Mouse (Mus musculus): ENCODE data around the gene Rsph3a. TPM values are rescaled to one million over a fixed set of nuclear protein-coding genes. Genes with fewer than 3 reads are reported as not detected.
"Not testable (repeated sequence)": the region's sequence is repeated elsewhere in the genome, so short reads cannot be mapped to it uniquely, and the experiment has no call there.

The Rsph3a gene
- polyA plus RNA-seq (2016; fragmentation: Nextera tagmentation; extraction: Ambion mirVana) = 53.6 and 54.1 TPM in 2 replicates

DNA sequence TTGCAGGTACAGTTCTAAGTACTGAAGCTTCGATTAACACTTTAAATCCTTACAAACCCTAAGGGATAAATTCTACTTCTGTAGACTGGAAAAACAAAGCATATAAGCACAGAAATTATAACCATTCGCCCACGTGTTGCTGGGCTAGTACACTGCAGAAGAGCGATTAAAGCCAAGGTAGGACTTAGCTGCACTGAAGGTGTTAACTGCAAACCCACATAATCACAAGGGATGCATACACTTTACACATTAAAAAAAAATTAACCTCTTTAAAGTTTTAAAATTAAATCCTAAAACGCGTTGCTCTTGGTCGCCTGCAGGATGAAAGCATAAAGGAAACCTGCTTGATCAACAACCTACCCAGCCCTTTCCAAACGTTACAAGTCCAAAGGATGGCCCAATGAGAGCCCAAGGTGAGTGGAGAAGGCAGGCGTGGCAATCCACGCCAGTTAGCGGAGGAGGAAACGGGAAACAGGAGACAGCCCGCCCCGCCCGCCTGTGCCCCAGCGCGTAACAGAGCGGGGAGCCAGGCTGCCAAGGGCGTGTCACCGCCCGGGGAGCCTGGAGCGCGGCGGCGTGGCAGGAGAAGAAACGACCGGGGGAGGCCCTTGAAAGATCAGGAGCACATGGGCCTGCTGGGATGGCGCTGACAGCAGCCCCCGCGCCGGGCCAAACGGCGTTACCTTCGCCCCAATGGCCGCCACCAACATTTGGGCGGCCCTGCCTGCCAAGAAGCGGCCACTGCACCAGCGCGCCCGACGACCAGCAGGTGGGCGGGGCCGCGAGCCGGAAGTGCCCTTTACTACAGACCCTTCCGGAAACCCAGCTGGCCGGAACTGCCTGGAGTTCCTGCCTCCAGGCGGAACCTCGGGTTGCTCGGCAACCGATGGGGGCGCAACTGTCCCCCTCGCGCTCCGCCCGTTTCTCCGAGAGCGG, at the start of gene Rsph3a:
Gene Rsph3a, plus strand, starts transcription at position 498 of the 936 bp plus-strand sequence.
- H3K4me3 ChIP-seq = peak within 1 kb of the TSS; percentile 66
- 4% methylated on average over 58 of the region's 58 CpGs for WGBS
- H3K27me3 ChIP-seq (replicated peaks; ENCODE audit: low read depth, poor library complexity, severe bottlenecking); H3K9me3 ChIP-seq; H3K4me1 ChIP-seq; H3K36me3 ChIP-seq (replicated peaks): not testable (repeated sequence)
- H3K27ac ChIP-seq (replicated peaks) = peak within 1 kb of the TSS; percentile 85
- peak; percentile 95 for DNase-seq (ENCODE audit: low spot score)

GRCm38 (mm10) chr17:7896047-7896635, 49.3 kb upstream of the Rsph3a start:
- WGBS = 76% methylated on average over 10 of the region's 10 CpGs
- Histone ChIP-seq H3K4me3 (no peak overlapping the region), H3K36me3 (replicated peaks) (no peaks in the 10 kb centered on the region), H3K9me3 (no peaks in the 10 kb centered on the region), H3K27me3 (replicated peaks; ENCODE audit: low read depth, poor library complexity, severe bottlenecking) (no peaks in the 10 kb centered on the region), H3K27ac (replicated peaks) (no peak overlapping the region), H3K4me1 (no peaks in the 10 kb centered on the region)
- DNase-seq (ENCODE audit: low spot score) = no peak

DNA sequence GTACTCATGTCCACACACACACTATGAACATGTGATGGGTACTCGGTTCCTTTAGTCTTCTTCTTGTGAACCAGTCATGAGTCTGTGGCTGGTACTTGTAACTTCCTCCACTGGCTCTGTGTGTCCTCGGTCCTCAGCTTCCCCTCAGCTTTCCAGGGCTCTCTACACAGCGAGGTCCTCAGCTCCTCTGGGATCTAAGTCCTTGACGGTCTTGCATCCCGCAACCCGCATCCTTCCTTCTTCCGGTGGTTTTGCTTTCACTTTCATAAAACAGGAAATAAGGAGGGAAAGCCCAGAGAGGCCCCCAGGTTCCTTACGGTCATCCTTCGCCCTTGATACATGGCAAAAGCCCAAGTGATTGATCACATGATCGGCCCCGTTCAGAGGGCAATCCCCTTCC, 48.3 kb upstream of the Rsph3a start:
- H3K4me1 ChIP-seq = no peaks in the 10 kb centered on the region
- no peaks in the 10 kb centered on the region for H3K27me3 ChIP-seq (replicated peaks; ENCODE audit: low read depth, poor library complexity, severe bottlenecking)
- no peak overlapping the region for H3K27ac ChIP-seq (replicated peaks)
- H3K4me3 ChIP-seq = no peak overlapping the region
- no peaks in the 10 kb centered on the region for H3K36me3 ChIP-seq (replicated peaks)
- WGBS = 86% methylated on average over 11 of the region's 11 CpGs
- no peaks in the 10 kb centered on the region for H3K9me3 ChIP-seq
- DNase-seq (ENCODE audit: low spot score) = no peak

GRCm38 (mm10) chr17:7897756-7898155, 47.7 kb upstream of the Rsph3a start:
- no peaks in the 10 kb centered on the region for H3K9me3 ChIP-seq
- no peaks in the 10 kb centered on the region for H3K4me1 ChIP-seq
- no peak overlapping the region for H3K27ac ChIP-seq (replicated peaks)
- H3K4me3 ChIP-seq = no peak overlapping the region
- no peaks in the 10 kb centered on the region for H3K36me3 ChIP-seq (replicated peaks)
- DNase-seq (ENCODE audit: low spot score) = no peak
- H3K27me3 ChIP-seq (replicated peaks; ENCODE audit: low read depth, poor library complexity, severe bottlenecking) = no peaks in the 10 kb centered on the region
- WGBS = 87% methylated on average over 4 of the region's 4 CpGs

GRCm38 (mm10) chr17:7899233-7899632, 46.2 kb upstream of the Rsph3a start:
- H3K27me3 ChIP-seq (replicated peaks; ENCODE audit: low read depth, poor library complexity, severe bottlenecking) = no peaks in the 10 kb centered on the region
- no peaks in the 10 kb centered on the region for H3K36me3 ChIP-seq (replicated peaks)
- H3K27ac ChIP-seq (replicated peaks) = no peak overlapping the region
- WGBS = 84% methylated on average over 6 of the region's 6 CpGs
- no peak for DNase-seq (ENCODE audit: low spot score)
- no peaks in the 10 kb centered on the region for H3K9me3 ChIP-seq
- no peaks in the 10 kb centered on the region for H3K4me1 ChIP-seq
- no peak overlapping the region for H3K4me3 ChIP-seq

GRCm38 (mm10) chr17:7899961-7900360, 45.5 kb upstream of the Rsph3a start:
- no peak for DNase-seq (ENCODE audit: low spot score)
- H3K9me3 ChIP-seq = no peaks in the 10 kb centered on the region
- WGBS = 87% methylated on average over 4 of the region's 4 CpGs
- no peaks in the 10 kb centered on the region for H3K27me3 ChIP-seq (replicated peaks; ENCODE audit: low read depth, poor library complexity, severe bottlenecking)
- no peak overlapping the region for H3K4me3 ChIP-seq
- no peak overlapping the region for H3K27ac ChIP-seq (replicated peaks)
- no peaks in the 10 kb centered on the region for H3K36me3 ChIP-seq (replicated peaks)
- H3K4me1 ChIP-seq = no peaks in the 10 kb centered on the region

DNA sequence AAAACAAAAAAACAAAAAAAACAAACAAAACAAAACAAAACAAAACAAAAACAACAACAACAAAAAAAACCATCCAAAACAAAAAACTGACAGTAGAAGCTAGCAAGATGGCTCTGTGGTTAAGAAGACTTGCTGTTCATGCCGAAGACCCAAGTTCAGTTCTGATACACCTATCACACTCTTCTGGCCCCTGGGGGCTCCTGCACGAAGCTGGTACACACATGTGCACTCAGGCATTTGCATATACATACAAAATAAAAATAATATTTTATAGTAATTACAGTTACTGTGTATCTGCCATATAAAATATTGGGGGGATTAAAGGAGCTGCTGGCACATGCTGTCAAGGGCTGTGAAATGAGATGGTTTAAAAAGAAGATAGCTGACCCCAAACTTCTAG, 43.9 kb upstream of the Rsph3a start:
- H3K27ac ChIP-seq (replicated peaks) = no peak overlapping the region
- no peak for DNase-seq (ENCODE audit: low spot score)
- H3K27me3 ChIP-seq (replicated peaks; ENCODE audit: low read depth, poor library complexity, severe bottlenecking) = no peaks in the 10 kb centered on the region
- H3K4me1 ChIP-seq = no peaks in the 10 kb centered on the region
- WGBS = 81% methylated on average over 2 of the region's 2 CpGs
- no peaks in the 10 kb centered on the region for H3K9me3 ChIP-seq
- H3K4me3 ChIP-seq = no peak overlapping the region
- H3K36me3 ChIP-seq (replicated peaks) = no peaks in the 10 kb centered on the region

- H3K4me3 ChIP-seq = no peak overlapping the region
- no peak for DNase-seq (ENCODE audit: low spot score)
- H3K36me3 ChIP-seq (replicated peaks) = no peaks in the 10 kb centered on the region
- H3K27ac ChIP-seq (replicated peaks) = no peak overlapping the region
- no peaks in the 10 kb centered on the region for H3K27me3 ChIP-seq (replicated peaks; ENCODE audit: low read depth, poor library complexity, severe bottlenecking)
- WGBS = 85% methylated on average over 3 of the region's 3 CpGs
- no peaks in the 10 kb centered on the region for H3K9me3 ChIP-seq
- no peaks in the 10 kb centered on the region for H3K4me1 ChIP-seq
Measured at GRCm38 (mm10) chr17:7902362-7902761, 43.1 kb upstream of the Rsph3a start.

GRCm38 (mm10) chr17:7904992-7905391, 40.4 kb upstream of the Rsph3a start:
- WGBS = 41% methylated on average over 2 of the region's 2 CpGs

GRCm38 (mm10) chr17:7905936-7906685, 39.3 kb upstream of the Rsph3a start:
- Histone ChIP-seq H3K9me3 (peaks cover 5% of the 10 kb centered on the region), H3K4me1 (no peaks in the 10 kb centered on the region), H3K27me3 (replicated peaks; ENCODE audit: low read depth, poor library complexity, severe bottlenecking) (no peaks in the 10 kb centered on the region), H3K36me3 (replicated peaks) (no peaks in the 10 kb centered on the region), H3K27ac (replicated peaks) (no peak overlapping the region), H3K4me3 (no peak overlapping the region)
- 53% methylated on average over 4 of the region's 4 CpGs for WGBS
- no peak for DNase-seq (ENCODE audit: low spot score)

More at GRCm38 (mm10) chr17:7904992-7905391, 40.4 kb upstream of the Rsph3a start:
- Histone ChIP-seq H3K9me3 (peaks cover 3% of the 10 kb centered on the region; the same call in 1 of the 2 replicates), H3K4me3 (no peak overlapping the region), H3K27me3 (replicated peaks; ENCODE audit: low read depth, poor library complexity, severe bottlenecking) (no peaks in the 10 kb centered on the region), H3K36me3 (replicated peaks) (no peaks in the 10 kb centered on the region), H3K4me1 (no peaks in the 10 kb centered on the region), H3K27ac (replicated peaks) (no peak overlapping the region)
- DNase-seq (ENCODE audit: low spot score) = no peak

DNA sequence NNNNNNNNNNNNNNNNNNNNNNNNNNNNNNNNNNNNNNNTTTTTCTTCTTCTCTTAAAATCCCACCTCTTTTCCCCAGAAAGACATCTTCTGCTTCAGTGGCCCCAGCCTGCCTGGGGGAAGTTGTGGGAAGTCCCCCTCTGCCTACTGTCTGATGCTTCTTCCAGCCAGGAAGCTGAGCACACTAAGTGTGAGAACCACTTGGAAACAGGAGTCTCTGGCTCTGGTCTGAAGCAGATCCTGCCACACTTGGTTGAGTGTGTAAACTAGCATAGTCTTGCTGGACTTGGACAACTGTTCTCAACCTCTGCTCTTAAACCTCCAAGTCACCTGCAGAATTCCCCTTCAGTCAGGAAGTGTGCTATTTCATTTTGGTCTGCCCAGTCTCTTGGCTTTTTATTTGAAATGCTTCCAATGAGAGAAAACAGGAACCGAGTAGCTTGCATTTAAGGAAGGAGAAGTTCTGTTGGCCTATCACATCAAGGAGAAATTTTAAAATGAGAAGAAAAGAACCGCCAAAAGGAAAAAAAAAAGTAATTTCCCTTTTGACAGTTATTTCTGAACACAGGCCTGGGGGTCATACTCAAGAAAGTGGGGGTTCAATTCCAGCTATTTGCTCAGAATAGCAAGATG, 30.7 kb upstream of the Rsph3a start:
- Histone ChIP-seq H3K4me1 (0 out of 2 replicates have a peak, but pooled peaks cover 5% of the 10 kb centered on the region), H3K4me3 (no peak overlapping the region), H3K27me3 (replicated peaks; ENCODE audit: low read depth, poor library complexity, severe bottlenecking) (no peaks in the 10 kb centered on the region), H3K9me3 (peaks cover 11% of the 10 kb centered on the region), H3K36me3 (replicated peaks) (no peaks in the 10 kb centered on the region), H3K27ac (replicated peaks) (no peak overlapping the region)
- WGBS = 75% methylated on average over 2 of the region's 2 CpGs
- DNase-seq (ENCODE audit: low spot score) = no peak

DNA sequence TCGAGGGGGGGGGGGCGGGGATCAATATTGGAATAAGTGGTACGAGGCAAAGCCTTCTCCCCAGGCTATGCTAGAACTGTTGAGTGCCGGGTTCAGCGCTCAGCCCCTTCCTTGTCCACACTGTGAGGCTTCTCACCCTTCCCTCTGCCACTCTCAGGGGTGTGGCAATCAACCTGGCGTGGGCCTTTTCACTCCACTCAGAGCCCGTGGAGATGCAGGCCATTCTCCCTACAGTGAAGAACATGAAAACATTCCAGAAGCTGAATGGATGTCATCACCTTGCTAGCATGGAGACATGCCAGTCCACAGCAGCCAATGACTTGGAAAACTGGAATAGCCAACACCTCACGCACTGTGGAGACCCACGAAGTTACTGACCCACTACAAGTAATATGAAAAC, 29.6 kb upstream of the Rsph3a start:
- Histone ChIP-seq H3K36me3 (replicated peaks) (no peaks in the 10 kb centered on the region), H3K4me3 (no peak overlapping the region), H3K27ac (replicated peaks) (no peak overlapping the region), H3K4me1 (0 out of 2 replicates have a peak, but pooled peaks cover 5% of the 10 kb centered on the region), H3K27me3 (replicated peaks; ENCODE audit: low read depth, poor library complexity, severe bottlenecking) (no peaks in the 10 kb centered on the region), H3K9me3 (peaks cover 8% of the 10 kb centered on the region)
- no peak for DNase-seq (ENCODE audit: low spot score)
- WGBS = 83% methylated on average over 9 of the region's 9 CpGs
